Mouse (Mus musculus): ENCODE results near the gene Kbtbd7. TPM values are rescaled to one million over a fixed set of nuclear protein-coding genes. Genes with fewer than 3 reads are reported as not detected.
A peak's percentile ranks its signal among the peaks of the same experiment; 100 is the strongest.

The Kbtbd7 gene
- polyA plus RNA-seq (2014; fragmentation: Nextera tagmentation; extraction: Ambion mirVana) = 18.4 and 20.2 TPM in 2 replicates

GRCm38 (mm10) chr14:79425979-79426729 is at the start of gene Kbtbd7:
Gene Kbtbd7, plus strand, starts transcription at chr14:79426511.
- Histone ChIP-seq H3K4me2 (peak within 1 kb of the TSS; percentile 51), H3K27ac (ENCODE audit: low read depth, low read length) (peak within 1 kb of the TSS; percentile 48), H3K9me3 (ENCODE audit: control insufficient read depth, low read length) (peaks cover 4% of the 10 kb centered on the region), H3K4me1 (ENCODE audit: control insufficient read depth, insufficient read depth, low read length) (no peaks in the 10 kb centered on the region), H3K27me3 (ENCODE audit: control insufficient read depth, insufficient read depth, low read length) (no peaks in the 10 kb centered on the region), H3K4me3 (ENCODE audit: low read depth, low read length) (peak within 1 kb of the TSS; percentile 44), H3K9ac (ENCODE audit: low read length) (peak within 1 kb of the TSS; percentile 66), H3K36me3 (ENCODE audit: control insufficient read depth, insufficient read depth, low read length) (0 out of 2 replicates have a peak, but pooled peaks cover 2% of the 10 kb centered on the region)
- peak; percentile 98 for ATAC-seq (ENCODE audit: low FRiP score)
- under 1% methylated on average over 41 of the region's 44 CpGs for WGBS
- peak; percentile 97 for DNase-seq (ENCODE audit: low spot score, missing footprints)

- peaks cover 2% of the 10 kb centered on the region; the same call in 1 of the 2 replicates for H3K36me3 ChIP-seq (ENCODE audit: control insufficient read depth, insufficient read depth, low read length)
- H3K4me2 ChIP-seq = no peak overlapping the region
- ATAC-seq (ENCODE audit: low FRiP score) = no peak
Observed at GRCm38 (mm10) chr14:79377041-79377440, 49.3 kb upstream of the Kbtbd7 start.

GRCm38 (mm10) chr14:79383120-79383519 is 43.2 kb upstream of the Kbtbd7 start:
- no peaks in the 10 kb centered on the region for H3K9me3 ChIP-seq (ENCODE audit: control insufficient read depth, low read length)
- H3K27ac ChIP-seq (ENCODE audit: low read depth, low read length) = no peak overlapping the region
- H3K4me3 ChIP-seq (ENCODE audit: low read depth, low read length) = no peak overlapping the region
- H3K27me3 ChIP-seq (ENCODE audit: control insufficient read depth, insufficient read depth, low read length) = no peaks in the 10 kb centered on the region
- H3K36me3 ChIP-seq (ENCODE audit: control insufficient read depth, insufficient read depth, low read length) = no peaks in the 10 kb centered on the region; the same call in 1 of the 2 replicates
- H3K4me1 ChIP-seq (ENCODE audit: control insufficient read depth, insufficient read depth, low read length) = no peaks in the 10 kb centered on the region
- no peak overlapping the region for H3K9ac ChIP-seq (ENCODE audit: low read length)
- H3K4me2 ChIP-seq = no peak overlapping the region
- DNase-seq (ENCODE audit: low spot score, missing footprints) = no peak
- WGBS = 94% methylated on average over 7 of the region's 7 CpGs
- no peak for ATAC-seq (ENCODE audit: low FRiP score)

More at GRCm38 (mm10) chr14:79377041-79377440, 49.3 kb upstream of the Kbtbd7 start:
- no peak overlapping the region for H3K4me3 ChIP-seq (ENCODE audit: low read depth, low read length)
- no peak overlapping the region for H3K9ac ChIP-seq (ENCODE audit: low read length)
- no peak overlapping the region for H3K27ac ChIP-seq (ENCODE audit: low read depth, low read length)
- no peaks in the 10 kb centered on the region for H3K9me3 ChIP-seq (ENCODE audit: control insufficient read depth, low read length)
- H3K27me3 ChIP-seq (ENCODE audit: control insufficient read depth, insufficient read depth, low read length) = no peaks in the 10 kb centered on the region
- H3K4me1 ChIP-seq (ENCODE audit: control insufficient read depth, insufficient read depth, low read length) = no peaks in the 10 kb centered on the region
- no peak for DNase-seq (ENCODE audit: low spot score, missing footprints)

- H3K9me3 ChIP-seq (ENCODE audit: control insufficient read depth, low read length) = no peaks in the 10 kb centered on the region
- no peak overlapping the region for H3K4me3 ChIP-seq (ENCODE audit: low read depth, low read length)
- no peak overlapping the region for H3K4me2 ChIP-seq
- ATAC-seq (ENCODE audit: low FRiP score) = no peak
- no peak overlapping the region for H3K9ac ChIP-seq (ENCODE audit: low read length)
- WGBS = 90% methylated on average over 3 of the region's 3 CpGs
- no peaks in the 10 kb centered on the region for H3K27me3 ChIP-seq (ENCODE audit: control insufficient read depth, insufficient read depth, low read length)
- H3K27ac ChIP-seq (ENCODE audit: low read depth, low read length) = no peak overlapping the region
- no peak for DNase-seq (ENCODE audit: low spot score, missing footprints)
- no peaks in the 10 kb centered on the region for H3K36me3 ChIP-seq (ENCODE audit: control insufficient read depth, insufficient read depth, low read length)
- peaks cover 8% of the 10 kb centered on the region; the same call in 1 of the 2 replicates for H3K4me1 ChIP-seq (ENCODE audit: control insufficient read depth, insufficient read depth, low read length)
Observed at GRCm38 (mm10) chr14:79388304-79388703, 38.0 kb upstream of the Kbtbd7 start.

- peak overlapping the region; percentile 74 for H3K4me2 ChIP-seq
- peak overlapping the region; percentile 79 for H3K4me3 ChIP-seq (ENCODE audit: low read depth, low read length)
- H3K9ac ChIP-seq (ENCODE audit: low read length) = peak overlapping the region; percentile 87
- no peaks in the 10 kb centered on the region for H3K27me3 ChIP-seq (ENCODE audit: control insufficient read depth, insufficient read depth, low read length)
- H3K9me3 ChIP-seq (ENCODE audit: control insufficient read depth, low read length) = no peaks in the 10 kb centered on the region
- DNase-seq (ENCODE audit: low spot score, missing footprints) (peak; percentile 89), ATAC-seq (ENCODE audit: low FRiP score) (no peak)
- peak overlapping the region; percentile 94 for H3K27ac ChIP-seq (ENCODE audit: low read depth, low read length)
- no peaks in the 10 kb centered on the region for H3K36me3 ChIP-seq (ENCODE audit: control insufficient read depth, insufficient read depth, low read length)
- 3% methylated on average over 16 of the region's 16 CpGs for WGBS
- H3K4me1 ChIP-seq (ENCODE audit: control insufficient read depth, insufficient read depth, low read length) = peaks cover 8% of the 10 kb centered on the region; the same call in 1 of the 2 replicates
Observed at GRCm38 (mm10) chr14:79389438-79390264, 36.7 kb upstream of the Kbtbd7 start.

GRCm38 (mm10) chr14:79390265-79390926 is 35.9 kb upstream of the Kbtbd7 start, which contains the start of gene Naa16:
Gene Naa16, minus strand, starts transcription at chr14:79390778.
- H3K9me3 ChIP-seq (ENCODE audit: control insufficient read depth, low read length) = no peaks in the 10 kb centered on the region
- H3K27ac ChIP-seq (ENCODE audit: low read depth, low read length) = peak within 1 kb of the TSS; percentile 94
- peak within 1 kb of the TSS; percentile 79 for H3K4me3 ChIP-seq (ENCODE audit: low read depth, low read length)
- peaks cover 8% of the 10 kb centered on the region; the same call in 1 of the 2 replicates for H3K4me1 ChIP-seq (ENCODE audit: control insufficient read depth, insufficient read depth, low read length)
- H3K9ac ChIP-seq (ENCODE audit: low read length) = peak within 1 kb of the TSS; percentile 87
- DNase-seq (ENCODE audit: low spot score, missing footprints) (peak; percentile 100), ATAC-seq (ENCODE audit: low FRiP score) (peak; percentile 96)
- under 1% methylated on average over 67 of the region's 71 CpGs for WGBS
- no peaks in the 10 kb centered on the region for H3K36me3 ChIP-seq (ENCODE audit: control insufficient read depth, insufficient read depth, low read length)
- peak within 1 kb of the TSS; percentile 74 for H3K4me2 ChIP-seq
- no peaks in the 10 kb centered on the region for H3K27me3 ChIP-seq (ENCODE audit: control insufficient read depth, insufficient read depth, low read length)

GRCm38 (mm10) chr14:79393289-79393688 is 33.0 kb upstream of the Kbtbd7 start:
- DNase-seq (ENCODE audit: low spot score, missing footprints) (no peak), ATAC-seq (ENCODE audit: low FRiP score) (no peak)
- H3K27ac ChIP-seq (ENCODE audit: low read depth, low read length) = no peak overlapping the region
- H3K27me3 ChIP-seq (ENCODE audit: control insufficient read depth, insufficient read depth, low read length) = no peaks in the 10 kb centered on the region
- WGBS = 80% methylated on average over 1 of the region's 1 CpGs
- no peak overlapping the region for H3K4me3 ChIP-seq (ENCODE audit: low read depth, low read length)
- no peaks in the 10 kb centered on the region for H3K9me3 ChIP-seq (ENCODE audit: control insufficient read depth, low read length)
- H3K4me1 ChIP-seq (ENCODE audit: control insufficient read depth, insufficient read depth, low read length) = peaks cover 8% of the 10 kb centered on the region; the same call in 1 of the 2 replicates
- H3K4me2 ChIP-seq = no peak overlapping the region
- H3K9ac ChIP-seq (ENCODE audit: low read length) = no peak overlapping the region
- no peaks in the 10 kb centered on the region for H3K36me3 ChIP-seq (ENCODE audit: control insufficient read depth, insufficient read depth, low read length)

- Histone ChIP-seq H3K4me1 (ENCODE audit: control insufficient read depth, insufficient read depth, low read length) (peaks cover 2% of the 10 kb centered on the region; the same call in 1 of the 2 replicates), H3K4me2 (no peak overlapping the region), H3K9ac (ENCODE audit: low read length) (no peak overlapping the region), H3K4me3 (ENCODE audit: low read depth, low read length) (no peak overlapping the region), H3K27ac (ENCODE audit: low read depth, low read length) (no peak overlapping the region), H3K27me3 (ENCODE audit: control insufficient read depth, insufficient read depth, low read length) (no peaks in the 10 kb centered on the region), H3K9me3 (ENCODE audit: control insufficient read depth, low read length) (no peaks in the 10 kb centered on the region), H3K36me3 (ENCODE audit: control insufficient read depth, insufficient read depth, low read length) (no peaks in the 10 kb centered on the region)
- no peak for ATAC-seq (ENCODE audit: low FRiP score)
- DNase-seq (ENCODE audit: low spot score, missing footprints) = peak; percentile 92
Observed at GRCm38 (mm10) chr14:79394564-79394963, 31.7 kb upstream of the Kbtbd7 start.

Data from midbrain, embryonic 11.5 days (tissue).